Mouse (Mus musculus) lung, postnatal 4 days (tissue): ENCODE results near the gene Cat.

ENCODE experiments used
- DNase-seq, 2 experiments: peaks; one replicate each; pipeline ENCODE4 v3.0.0; 2021

The Cat gene

GRCm38 (mm10) chr2:103476657-103477056, 8.3 kb downstream of the Cat start:
- no peak for DNase-seq

GRCm38 (mm10) chr2:103476180-103476579, 8.8 kb downstream of the Cat start:
- DNase-seq: no peak

- DNase-seq: no peak
Observed at GRCm38 (mm10) chr2:103473362-103473761, 11.6 kb downstream of the Cat start.

GRCm38 (mm10) chr2:103466984-103467588, 17.9 kb downstream of the Cat start:
- DNase-seq: peak; percentile 57 to 69

GRCm38 (mm10) chr2:103466272-103466671, 18.7 kb downstream of the Cat start:
- DNase-seq: no peak

GRCm38 (mm10) chr2:103465429-103465828, 19.5 kb downstream of the Cat start:
- DNase-seq: no peak

GRCm38 (mm10) chr2:103464524-103464923, 20.4 kb downstream of the Cat start:
- DNase-seq: no peak

- DNase-seq: no peak
Observed at GRCm38 (mm10) chr2:103462746-103463145, 22.2 kb downstream of the Cat start.

GRCm38 (mm10) chr2:103461743-103462142, 23.2 kb downstream of the Cat start:
- DNase-seq: no peak

GRCm38 (mm10) chr2:103461210-103461609, 23.8 kb downstream of the Cat start:
- peak; percentile 38 to 59 for DNase-seq

- DNase-seq: no peak
Observed at GRCm38 (mm10) chr2:103459069-103459468, 25.9 kb downstream of the Cat start.

- no peak for DNase-seq
Observed at GRCm38 (mm10) chr2:103457628-103458027, 27.3 kb downstream of the Cat start.

GRCm38 (mm10) chr2:103457048-103457447, 27.9 kb downstream of the Cat start:
- no peak for DNase-seq

- peak; percentile 73 to 87 for DNase-seq
Observed at GRCm38 (mm10) chr2:103456646-103457045, 28.3 kb downstream of the Cat start.

- DNase-seq: no peak
Observed at GRCm38 (mm10) chr2:103455748-103456147, 29.2 kb downstream of the Cat start.

GRCm38 (mm10) chr2:103452550-103452949, 32.4 kb downstream of the Cat start:
- DNase-seq: no peak

GRCm38 (mm10) chr2:103450267-103450666, 34.7 kb downstream of the Cat start:
- no peak for DNase-seq

GRCm38 (mm10) chr2:103449813-103450212, 35.1 kb downstream of the Cat start:
- DNase-seq: no peak

GRCm38 (mm10) chr2:103448947-103449560, 35.9 kb downstream of the Cat start:
- DNase-seq: no peak

GRCm38 (mm10) chr2:103446326-103446725, 38.6 kb downstream of the Cat start:
- DNase-seq: no peak

- DNase-seq: peak in 1 of 2 experiments; percentile 52
Observed at GRCm38 (mm10) chr2:103445776-103446175, 39.2 kb downstream of the Cat start.

- DNase-seq: peak; percentile 82 to 85
Observed at GRCm38 (mm10) chr2:103439710-103440109, 45.2 kb downstream of the Cat start.

- no peak for DNase-seq
Observed at GRCm38 (mm10) chr2:103439071-103439622, 45.8 kb downstream of the Cat start.

GRCm38 (mm10) chr2:103436534-103436933, 48.4 kb downstream of the Cat start:
- peak in 1 of 2 experiments; percentile 51 for DNase-seq
